Mouse (Mus musculus) gastrocnemius, postnatal 25 days (tissue): ENCODE data around the gene Gm21970. TPM values are rescaled to one million over a fixed set of nuclear protein-coding genes. Genes with fewer than 3 reads are reported as not detected.

Experiments used
- DNase-seq: peaks from one replicate; pipeline ENCODE4 v3.0.0; 2022
- total RNA-seq, 2 experiments: library from RNA; stranded (reverse); gene quantifications; 1 replicate in 1 of 2; 2 replicates in 1 of 2; pipeline ENCODE4 v1.2.3; 2021

Gene Gm21970
- total RNA-seq, 2 experiments from 2014 or later, result not detected

- DNase-seq, result peak; percentile 79
Measured at GRCm38 (mm10) chr16:91372577-91373472, 18.7 kb upstream of the Gm21970 start, which contains the start of gene Ifnar2. Gene Ifnar2 (plus strand): TSS chr16:91372783.

GRCm38 (mm10) chr16:91373473-91374252 is 17.9 kb upstream of the Gm21970 start:
- no peak for DNase-seq

GRCm38 (mm10) chr16:91374253-91374634 is 17.3 kb upstream of the Gm21970 start:
- DNase-seq, result no peak

- DNase-seq, result no peak
Measured at GRCm38 (mm10) chr16:91376701-91377100, 14.8 kb upstream of the Gm21970 start.

- DNase-seq, result no peak
Measured at GRCm38 (mm10) chr16:91378431-91378986, 13.0 kb upstream of the Gm21970 start.

- no peak for DNase-seq
Measured at GRCm38 (mm10) chr16:91378991-91379390, 12.5 kb upstream of the Gm21970 start.

- DNase-seq, result no peak
Measured at GRCm38 (mm10) chr16:91379412-91379811, 12.1 kb upstream of the Gm21970 start.

- no peak for DNase-seq
Measured at GRCm38 (mm10) chr16:91380151-91380550, 11.4 kb upstream of the Gm21970 start.

GRCm38 (mm10) chr16:91381606-91382005 is 9.9 kb upstream of the Gm21970 start:
- no peak for DNase-seq

GRCm38 (mm10) chr16:91382261-91382790 is 9.2 kb upstream of the Gm21970 start:
- no peak for DNase-seq

- no peak for DNase-seq
Measured at GRCm38 (mm10) chr16:91384221-91384620, 7.3 kb upstream of the Gm21970 start.

GRCm38 (mm10) chr16:91385621-91386020 is 5.9 kb upstream of the Gm21970 start:
- DNase-seq, result no peak

- no peak for DNase-seq
Measured at GRCm38 (mm10) chr16:91386419-91387120, 5.0 kb upstream of the Gm21970 start.

GRCm38 (mm10) chr16:91387121-91387486 is 4.4 kb upstream of the Gm21970 start:
- DNase-seq, result no peak

GRCm38 (mm10) chr16:91390100-91390499 is 1.4 kb upstream of the Gm21970 start:
- no peak for DNase-seq

GRCm38 (mm10) chr16:91394826-91395410 is 3.4 kb downstream of the Gm21970 start:
- no peak for DNase-seq

- no peak for DNase-seq
Measured at GRCm38 (mm10) chr16:91395633-91396392, 4.3 kb downstream of the Gm21970 start.

GRCm38 (mm10) chr16:91396844-91397537 is 5.5 kb downstream of the Gm21970 start:
- no peak for DNase-seq

GRCm38 (mm10) chr16:91398030-91398429 is 6.5 kb downstream of the Gm21970 start:
- no peak for DNase-seq

GRCm38 (mm10) chr16:91398944-91399343 is 7.4 kb downstream of the Gm21970 start:
- no peak for DNase-seq
